Mouse (Mus musculus): ENCODE data around the gene Pdss2. TPM values are rescaled to one million over a fixed set of nuclear protein-coding genes. Genes with fewer than 3 reads are reported as not detected.
A peak's percentile ranks its signal among the peaks of the same experiment; 100 is the strongest.

Pdss2 gene
- polyA plus RNA-seq, 1 experiment from 2014 or later, result 16.5 TPM

- H3K4me1 ChIP-seq (ENCODE audit: control insufficient read depth, insufficient read depth, low read length), result no peaks in the 10 kb centered on the region
- no peak overlapping the region for H3K27ac ChIP-seq (ENCODE audit: low read length)
- no peak overlapping the region for H3K9ac ChIP-seq (ENCODE audit: low read depth, low read length)
- ATAC-seq, result no peak
- H3K4me3 ChIP-seq (ENCODE audit: low read length), result no peak overlapping the region
- 89% methylated on average over 3 of the region's 3 CpGs for whole genome bisulfite sequencing
- no peaks in the 10 kb centered on the region for H3K9me3 ChIP-seq (ENCODE audit: control insufficient read depth, low read length)
- H3K36me3 ChIP-seq (ENCODE audit: control insufficient read depth, insufficient read depth, low read length), result no peaks in the 10 kb centered on the region
- H3K27me3 ChIP-seq (replicated peaks; ENCODE audit: control insufficient read depth, insufficient read depth, low read length), result no peaks in the 10 kb centered on the region
- H3K4me2 ChIP-seq (ENCODE audit: low read depth, low read length), result no peak overlapping the region
Observed at GRCm38 (mm10) chr10:43454671-43455070, 233.4 kb downstream of the Pdss2 start.

- peak overlapping the region; percentile 72 for H3K27ac ChIP-seq (ENCODE audit: low read length)
- no peak overlapping the region for H3K9ac ChIP-seq (ENCODE audit: low read depth, low read length)
- ATAC-seq, result peak; percentile 92
- no peak overlapping the region for H3K4me2 ChIP-seq (ENCODE audit: low read depth, low read length)
- H3K9me3 ChIP-seq (ENCODE audit: control insufficient read depth, low read length), result no peaks in the 10 kb centered on the region
- 62% methylated on average over 5 of the region's 5 CpGs for WGBS
- no peak overlapping the region for H3K4me3 ChIP-seq (ENCODE audit: low read length)
- H3K36me3 ChIP-seq (ENCODE audit: control insufficient read depth, insufficient read depth, low read length), result no peaks in the 10 kb centered on the region
- H3K4me1 ChIP-seq (ENCODE audit: control insufficient read depth, insufficient read depth, low read length), result peaks cover 3% of the 10 kb centered on the region; the same call in 1 of the 2 replicates
- no peaks in the 10 kb centered on the region for H3K27me3 ChIP-seq (replicated peaks; ENCODE audit: control insufficient read depth, insufficient read depth, low read length)
Observed at GRCm38 (mm10) chr10:43462821-43463220, 241.5 kb downstream of the Pdss2 start.

GRCm38 (mm10) chr10:43463227-43463626 lies 241.9 kb downstream of the Pdss2 start:
- no peak overlapping the region for H3K9ac ChIP-seq (ENCODE audit: low read depth, low read length)
- H3K27me3 ChIP-seq (replicated peaks; ENCODE audit: control insufficient read depth, insufficient read depth, low read length), result no peaks in the 10 kb centered on the region
- ATAC-seq, result peak; percentile 57
- no peaks in the 10 kb centered on the region for H3K36me3 ChIP-seq (ENCODE audit: control insufficient read depth, insufficient read depth, low read length)
- no peak overlapping the region for H3K4me2 ChIP-seq (ENCODE audit: low read depth, low read length)
- H3K9me3 ChIP-seq (ENCODE audit: control insufficient read depth, low read length), result no peaks in the 10 kb centered on the region
- H3K4me3 ChIP-seq (ENCODE audit: low read length), result no peak overlapping the region
- WGBS, result 45% methylated on average over 3 of the region's 3 CpGs
- peaks cover 3% of the 10 kb centered on the region; the same call in 1 of the 2 replicates for H3K4me1 ChIP-seq (ENCODE audit: control insufficient read depth, insufficient read depth, low read length)
- peak overlapping the region; percentile 72 for H3K27ac ChIP-seq (ENCODE audit: low read length)

- ATAC-seq, result no peak
- WGBS, result 90% methylated on average over 2 of the region's 2 CpGs
- no peak overlapping the region for H3K9ac ChIP-seq (ENCODE audit: low read depth, low read length)
Observed at GRCm38 (mm10) chr10:43466223-43466622, 244.9 kb downstream of the Pdss2 start.

GRCm38 (mm10) chr10:43467659-43468058 lies 246.4 kb downstream of the Pdss2 start:
- Histone ChIP-seq H3K9ac (ENCODE audit: low read depth, low read length) (no peak overlapping the region), H3K9me3 (ENCODE audit: control insufficient read depth, low read length) (no peaks in the 10 kb centered on the region), H3K4me3 (ENCODE audit: low read length) (no peak overlapping the region), H3K36me3 (ENCODE audit: control insufficient read depth, insufficient read depth, low read length) (no peaks in the 10 kb centered on the region), H3K27ac (ENCODE audit: low read length) (no peak overlapping the region), H3K27me3 (replicated peaks; ENCODE audit: control insufficient read depth, insufficient read depth, low read length) (no peaks in the 10 kb centered on the region), H3K4me1 (ENCODE audit: control insufficient read depth, insufficient read depth, low read length) (peaks cover 3% of the 10 kb centered on the region; the same call in 1 of the 2 replicates), H3K4me2 (ENCODE audit: low read depth, low read length) (no peak overlapping the region)
- 35% methylated on average over 13 of the region's 13 CpGs for WGBS
- ATAC-seq, result no peak

More at GRCm38 (mm10) chr10:43466223-43466622, 244.9 kb downstream of the Pdss2 start:
- peaks cover 3% of the 10 kb centered on the region; the same call in 1 of the 2 replicates for H3K4me1 ChIP-seq (ENCODE audit: control insufficient read depth, insufficient read depth, low read length)
- H3K4me3 ChIP-seq (ENCODE audit: low read length), result no peak overlapping the region
- H3K27me3 ChIP-seq (replicated peaks; ENCODE audit: control insufficient read depth, insufficient read depth, low read length), result no peaks in the 10 kb centered on the region
- H3K9me3 ChIP-seq (ENCODE audit: control insufficient read depth, low read length), result no peaks in the 10 kb centered on the region
- no peak overlapping the region for H3K4me2 ChIP-seq (ENCODE audit: low read depth, low read length)
- H3K27ac ChIP-seq (ENCODE audit: low read length), result no peak overlapping the region
- no peaks in the 10 kb centered on the region for H3K36me3 ChIP-seq (ENCODE audit: control insufficient read depth, insufficient read depth, low read length)

GRCm38 (mm10) chr10:43468293-43468692 lies 247.0 kb downstream of the Pdss2 start:
- WGBS, result 91% methylated on average over 6 of the region's 6 CpGs

GRCm38 (mm10) chr10:43475376-43475775 lies 254.1 kb downstream of the Pdss2 start:
- Histone ChIP-seq H3K9me3 (ENCODE audit: control insufficient read depth, low read length) (no peaks in the 10 kb centered on the region), H3K36me3 (ENCODE audit: control insufficient read depth, insufficient read depth, low read length) (no peaks in the 10 kb centered on the region), H3K27ac (ENCODE audit: low read length) (no peak overlapping the region), H3K4me2 (ENCODE audit: low read depth, low read length) (no peak overlapping the region), H3K27me3 (replicated peaks; ENCODE audit: control insufficient read depth, insufficient read depth, low read length) (no peaks in the 10 kb centered on the region), H3K9ac (ENCODE audit: low read depth, low read length) (no peak overlapping the region), H3K4me3 (ENCODE audit: low read length) (no peak overlapping the region), H3K4me1 (ENCODE audit: control insufficient read depth, insufficient read depth, low read length) (peaks cover 2% of the 10 kb centered on the region; the same call in 1 of the 2 replicates)
- 59% methylated on average over 4 of the region's 4 CpGs for WGBS
- no peak for ATAC-seq

More at GRCm38 (mm10) chr10:43468293-43468692, 247.0 kb downstream of the Pdss2 start:
- Histone ChIP-seq H3K27ac (ENCODE audit: low read length) (no peak overlapping the region), H3K27me3 (replicated peaks; ENCODE audit: control insufficient read depth, insufficient read depth, low read length) (no peaks in the 10 kb centered on the region), H3K9ac (ENCODE audit: low read depth, low read length) (no peak overlapping the region), H3K4me3 (ENCODE audit: low read length) (no peak overlapping the region), H3K36me3 (ENCODE audit: control insufficient read depth, insufficient read depth, low read length) (no peaks in the 10 kb centered on the region), H3K4me2 (ENCODE audit: low read depth, low read length) (no peak overlapping the region), H3K4me1 (ENCODE audit: control insufficient read depth, insufficient read depth, low read length) (no peaks in the 10 kb centered on the region; the same call in 1 of the 2 replicates), H3K9me3 (ENCODE audit: control insufficient read depth, low read length) (no peaks in the 10 kb centered on the region)
- no peak for ATAC-seq

GRCm38 (mm10) chr10:43477459-43477858 lies 256.2 kb downstream of the Pdss2 start:
- peak overlapping the region; percentile 89 for H3K4me2 ChIP-seq (ENCODE audit: low read depth, low read length)
- peak overlapping the region; percentile 83 for H3K4me3 ChIP-seq (ENCODE audit: low read length)
- no peaks in the 10 kb centered on the region for H3K9me3 ChIP-seq (ENCODE audit: control insufficient read depth, low read length)
- no peak for ATAC-seq
- WGBS, result 23% methylated on average over 9 of the region's 9 CpGs
- no peak overlapping the region for H3K27ac ChIP-seq (ENCODE audit: low read length)
- H3K9ac ChIP-seq (ENCODE audit: low read depth, low read length), result peak overlapping the region; percentile 97; the same call in 1 of the 2 replicates
- peaks cover 5% of the 10 kb centered on the region; the same call in 1 of the 2 replicates for H3K4me1 ChIP-seq (ENCODE audit: control insufficient read depth, insufficient read depth, low read length)
- H3K27me3 ChIP-seq (replicated peaks; ENCODE audit: control insufficient read depth, insufficient read depth, low read length), result no peaks in the 10 kb centered on the region
- H3K36me3 ChIP-seq (ENCODE audit: control insufficient read depth, insufficient read depth, low read length), result no peaks in the 10 kb centered on the region

- ATAC-seq, result peak; percentile 46
Observed at GRCm38 (mm10) chr10:43477865-43478681, 256.8 kb downstream of the Pdss2 start.

More at GRCm38 (mm10) chr10:43477865-43478681, 256.8 kb downstream of the Pdss2 start:
- peak overlapping the region; percentile 97 for H3K9ac ChIP-seq (ENCODE audit: low read depth, low read length)
- H3K9me3 ChIP-seq (ENCODE audit: control insufficient read depth, low read length), result no peaks in the 10 kb centered on the region
- H3K4me2 ChIP-seq (ENCODE audit: low read depth, low read length), result peak overlapping the region; percentile 89
- peak overlapping the region; percentile 83 for H3K4me3 ChIP-seq (ENCODE audit: low read length)
- peaks cover 6% of the 10 kb centered on the region for H3K4me1 ChIP-seq (ENCODE audit: control insufficient read depth, insufficient read depth, low read length)
- no peaks in the 10 kb centered on the region for H3K36me3 ChIP-seq (ENCODE audit: control insufficient read depth, insufficient read depth, low read length)
- H3K27me3 ChIP-seq (replicated peaks; ENCODE audit: control insufficient read depth, insufficient read depth, low read length), result no peaks in the 10 kb centered on the region
- under 1% methylated on average over 42 of the region's 42 CpGs for WGBS
- peak overlapping the region; percentile 97 for H3K27ac ChIP-seq (ENCODE audit: low read length)

All from intestine, embryonic 16.5 days (tissue).